8 mouse cellular contexts compared by ENCODE assay signal in genomic region chr13:67779265-67780221, GRCm38 (mm10). TPM values are rescaled to one million over a fixed set of nuclear protein-coding genes. Genes with fewer than 3 reads are reported as not detected.
A peak's percentile ranks its signal among the peaks of the same experiment; 100 is the strongest.
DNase-seq lines count a peak whose midpoint lies in the region; ATAC-seq lines count a peak whose summit lies in the region.

Gene Zfp493, plus strand, starts transcription at chr13:67779693.

- H3K27me3 ChIP-seq in intestine, embryonic 14.5 days (replicated peaks; ENCODE audit: control insufficient read depth, insufficient read depth, low read length), result no peaks in the 10 kb centered on the region

- peak within 1 kb of the TSS; percentile 84 for H3K4me2 ChIP-seq in intestine, embryonic 14.5 days (ENCODE audit: low read length)

- 0 out of 2 replicates have a peak, but pooled peaks cover 3% of the 10 kb centered on the region for H3K9me3 ChIP-seq in intestine, embryonic 14.5 days (ENCODE audit: control insufficient read depth, low read length)

- peak within 1 kb of the TSS; percentile 87 for H3K4me3 ChIP-seq in intestine, embryonic 14.5 days (ENCODE audit: low read depth, low read length)

- intact Hi-C loops in left cerebral cortex, postnatal 10 days (cut with DNase I), result no loop called here

- H3K36me3 ChIP-seq in intestine, embryonic 14.5 days (ENCODE audit: control insufficient read depth, insufficient read depth, low read length), result no peaks in the 10 kb centered on the region

- peak within 1 kb of the TSS; percentile 62 for H3K9ac ChIP-seq in intestine, embryonic 14.5 days (ENCODE audit: low read length)

- peak; percentile 96 for ATAC-seq in intestine, embryonic 14.5 days (replicated peaks; ENCODE audit: low FRiP score, low TSS enrichment, low read depth)
- peak; percentile 98 for ATAC-seq in megakaryocyte progenitor cell, adult 5-6 weeks (replicated peaks; ENCODE audit: poor library complexity)

- 8% methylated on average over 26 of the region's 26 CpGs for WGBS in intestine, embryonic 14.5 days

- no peak within 1 kb of the TSS for H3K27ac ChIP-seq in intestine, embryonic 14.5 days (ENCODE audit: low read depth)

- DNase-seq in adrenal gland, adult 18-20 months (ENCODE audit: low spot score in 2 of 2), result peak; percentile 30 to 49
- peak; percentile 91 for DNase-seq in embryo, embryonic 10.5 days (ENCODE audit: low spot score)
- DNase-seq in gastrocnemius, postnatal 25 days, result peak; percentile 65
- peak; percentile 87 for DNase-seq in intestine, embryonic 14.5 days (ENCODE audit: low spot score)
- peak; percentile 50 to 79 for DNase-seq in left cerebral cortex, postnatal 10 days (ENCODE audit: extremely low spot score in 1 of 2, low spot score in 2 of 2)
- DNase-seq in right cerebral cortex, postnatal 10 days (ENCODE audit: low spot score in 2 of 2), result peak; percentile 69 to 85
- DNase-seq in urinary bladder, postnatal 4 days (ENCODE audit: low spot score in 2 of 2), result peak; percentile 24 to 61

- 0 out of 2 replicates have a peak, but pooled peaks cover 2% of the 10 kb centered on the region for H3K4me1 ChIP-seq in intestine, embryonic 14.5 days (replicated peaks; ENCODE audit: control insufficient read depth, insufficient read depth, low read length)

RNA-seq across cellular contexts. Expression of gene Zfp493, which starts in this region (rescaled TPM):
- total RNA-seq in adrenal gland, adult 18-20 months (2021), result 1 to 10 TPM; 1.8 to 2.5 TPM
- 1 to 10 TPM; 2.7 to 3.1 TPM for total RNA-seq in gastrocnemius, postnatal 25 days (2021)
- 3.1 and 3.4 TPM in 2 replicates for polyA plus RNA-seq in intestine, embryonic 14.5 days (2014; fragmentation: Nextera tagmentation; extraction: Ambion mirVana)
- total RNA-seq in left cerebral cortex, postnatal 10 days (2021), result 1 to 10 TPM; 3.7 to 4.6 TPM
- total RNA-seq in megakaryocyte progenitor cell, adult 5-6 weeks (2015), result 3.6 and 4.4 TPM in 2 replicates
- 1.2 and 2.1 TPM in 2 replicates for total RNA-seq in megakaryocyte progenitor cell, adult 5-6 weeks (2017)

Comparison
In these comparisons a context has a peak if more than half of its experiments do, and no peak if none do; other contexts are left out.
1. DNase-seq: peak in every context shown above with its lines; median percentile 91 in embryo, embryonic 10.5 days; 87 in intestine, embryonic 14.5 days; 77 in right cerebral cortex, postnatal 10 days; 65 in gastrocnemius, postnatal 25 days; 64 in left cerebral cortex, postnatal 10 days; 42 in urinary bladder, postnatal 4 days; 40 in adrenal gland, adult 18-20 months.